Mouse (Mus musculus) C2C12 (cell line): Measurements from ENCODE around the gene Yjefn3. TPM values are rescaled to one million over a fixed set of nuclear protein-coding genes. Genes with fewer than 3 reads are reported as not detected.

Experiments
- H3K27me3 ChIP-seq: one replicate; pipeline ENCODE4 v1.6.1; 2011; ENCODE audit not compliant: control insufficient read depth, insufficient read depth, insufficient read length
- H3K36me3 ChIP-seq: one replicate; pipeline ENCODE4 v1.6.1; 2011; ENCODE audit not compliant: control insufficient read depth, insufficient read depth
- H3K4me3 ChIP-seq: one replicate; pipeline ENCODE4 v1.5.1; 2011; ENCODE audit warnings: mild to moderate bottlenecking, control low read depth; ENCODE audit not compliant: poor library complexity, insufficient read depth, severe bottlenecking
- H3K79me2 ChIP-seq: one replicate; pipeline ENCODE4 v1.6.1; 2011; ENCODE audit not compliant: control insufficient read depth, insufficient read depth
- H3K79me3 ChIP-seq: one replicate; pipeline ENCODE4 v1.6.1; 2011; ENCODE audit warnings: low read depth, control low read depth
- H3ac ChIP-seq: one replicate; pipeline ENCODE3; 2011; ENCODE audit warnings: low read depth; ENCODE audit not compliant: control insufficient read depth, insufficient read length
- CEBPB ChIP-seq: IDR thresholded peaks from one replicate; pipeline ENCODE4 v1.6.1; 2011; ENCODE audit warnings: low read depth, mild to moderate bottlenecking, control low read depth, moderate library complexity
- CTCF ChIP-seq: IDR thresholded peaks from one replicate; pipeline ENCODE4 v1.5.1; 2011; ENCODE audit not compliant: control insufficient read depth, insufficient read depth, insufficient read length
- FOSL1 ChIP-seq: IDR thresholded peaks from one replicate; pipeline ENCODE4 v1.8.0; 2011; ENCODE audit warnings: mild to moderate bottlenecking, low read length; ENCODE audit not compliant: poor library complexity, insufficient read depth, severe bottlenecking
- MAX ChIP-seq: IDR thresholded peaks from one replicate; pipeline ENCODE4 v1.6.1; 2011; ENCODE audit warnings: mild to moderate bottlenecking, control low read depth
- MYOD1 ChIP-seq: IDR thresholded peaks from one replicate; pipeline ENCODE4 v1.6.1; 2011; ENCODE audit warnings: low read depth; ENCODE audit not compliant: control insufficient read depth, insufficient read length
- MYOG ChIP-seq: IDR thresholded peaks from one replicate; pipeline ENCODE4 v1.6.1; 2011; ENCODE audit not compliant: control insufficient read depth, insufficient read length; ENCODE audit errors: extremely low read depth
- USF1 ChIP-seq: IDR thresholded peaks from one replicate; pipeline ENCODE4 v1.6.1; 2011; ENCODE audit warnings: low read depth, mild to moderate bottlenecking, control low read depth, moderate library complexity
- polyA plus RNA-seq: library from polyadenylated mRNA; unstranded; fragments of >200 nt; fragmentation: generic; extraction: Trizol; gene quantifications from one replicate; pipeline ENCODE4 v1.2.1, GENCODE M21; 2012; ENCODE audit warnings: missing spikeins

Yjefn3 gene
- polyA plus RNA-seq, 1 experiment: 2.6 TPM

DNA sequence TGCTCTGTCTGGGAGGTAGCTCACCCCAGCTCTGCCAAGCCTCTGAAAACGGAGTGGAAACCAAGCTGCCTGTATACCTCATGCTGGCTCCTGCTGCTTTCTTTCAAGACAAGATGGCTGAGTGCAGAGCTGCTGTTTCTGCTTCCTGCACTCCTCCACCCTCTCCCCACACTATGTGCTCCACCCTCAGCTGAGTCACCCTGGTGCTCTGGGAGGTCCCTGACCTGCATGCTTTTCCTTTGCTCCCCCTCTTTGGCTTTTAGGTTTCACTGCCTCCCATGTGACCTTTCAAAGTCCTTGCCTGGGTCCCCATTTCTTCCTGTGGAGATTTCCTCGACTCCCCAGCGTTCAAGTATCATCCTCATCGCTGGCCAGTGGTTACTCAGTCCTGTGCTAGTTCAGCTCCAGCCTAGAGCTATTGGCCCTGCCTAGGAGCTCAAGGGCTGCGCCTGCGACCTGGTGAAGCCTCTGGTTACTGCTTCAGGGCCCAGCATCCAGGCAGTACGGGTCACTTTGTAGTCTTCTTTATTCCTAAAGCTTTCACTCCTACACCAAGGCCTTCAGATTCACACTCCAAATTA is 51.5 kb downstream of the Yjefn3 start:
- H3K36me3 ChIP-seq: no peaks in the 10 kb centered on the region
- H3ac ChIP-seq: no peak overlapping the region
- no peaks in the 10 kb centered on the region for H3K79me2 ChIP-seq
- H3K27me3 ChIP-seq: no peaks in the 10 kb centered on the region
- no peak overlapping the region for H3K4me3 ChIP-seq
- TF ChIP-seq MYOD1 (no peak), CTCF (no peak), MYOG (no peak), FOSL1 (no peak), CEBPB (no peak), USF1 (no peak), MAX (no peak)
- H3K79me3 ChIP-seq: no peaks in the 10 kb centered on the region

GRCm38 (mm10) chr8:69849899-69850298 is 52.6 kb downstream of the Yjefn3 start:
- Histone ChIP-seq H3K36me3 (no peaks in the 10 kb centered on the region), H3K79me3 (no peaks in the 10 kb centered on the region), H3K79me2 (no peaks in the 10 kb centered on the region), H3K27me3 (no peaks in the 10 kb centered on the region), H3ac (no peak overlapping the region), H3K4me3 (no peak overlapping the region)
- TF ChIP-seq CEBPB (no peak), MYOD1 (no peak)

DNA sequence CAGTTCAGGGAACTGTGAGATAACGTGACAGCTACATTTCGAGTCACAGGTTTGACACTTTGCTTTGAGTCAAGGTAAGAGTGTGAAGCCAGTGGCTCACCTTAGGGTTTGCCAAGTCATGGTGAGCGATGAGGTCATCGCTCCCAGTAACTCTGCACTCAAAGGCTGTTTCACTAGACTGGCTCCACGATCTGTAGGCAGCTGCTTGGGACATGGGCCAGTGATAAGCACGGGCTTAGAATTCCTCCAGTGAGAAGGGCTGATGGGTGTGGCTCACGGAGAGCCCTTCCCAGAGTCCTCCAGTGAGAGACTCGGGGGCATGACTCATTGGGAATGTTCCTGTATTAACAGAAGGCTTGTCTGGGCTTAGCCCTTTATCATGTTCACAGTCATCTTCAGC is 53.6 kb downstream of the Yjefn3 start:
- H3K27me3 ChIP-seq: no peaks in the 10 kb centered on the region
- no peaks in the 10 kb centered on the region for H3K36me3 ChIP-seq
- no peak overlapping the region for H3K4me3 ChIP-seq
- no peak overlapping the region for H3ac ChIP-seq
- TF ChIP-seq MYOG (no peak), USF1 (no peak), MAX (peak; percentile 74), FOSL1 (no peak), CEBPB (peak; percentile 4), MYOD1 (peak; percentile 24), CTCF (no peak)
- no peaks in the 10 kb centered on the region for H3K79me2 ChIP-seq
- H3K79me3 ChIP-seq: no peaks in the 10 kb centered on the region

DNA sequence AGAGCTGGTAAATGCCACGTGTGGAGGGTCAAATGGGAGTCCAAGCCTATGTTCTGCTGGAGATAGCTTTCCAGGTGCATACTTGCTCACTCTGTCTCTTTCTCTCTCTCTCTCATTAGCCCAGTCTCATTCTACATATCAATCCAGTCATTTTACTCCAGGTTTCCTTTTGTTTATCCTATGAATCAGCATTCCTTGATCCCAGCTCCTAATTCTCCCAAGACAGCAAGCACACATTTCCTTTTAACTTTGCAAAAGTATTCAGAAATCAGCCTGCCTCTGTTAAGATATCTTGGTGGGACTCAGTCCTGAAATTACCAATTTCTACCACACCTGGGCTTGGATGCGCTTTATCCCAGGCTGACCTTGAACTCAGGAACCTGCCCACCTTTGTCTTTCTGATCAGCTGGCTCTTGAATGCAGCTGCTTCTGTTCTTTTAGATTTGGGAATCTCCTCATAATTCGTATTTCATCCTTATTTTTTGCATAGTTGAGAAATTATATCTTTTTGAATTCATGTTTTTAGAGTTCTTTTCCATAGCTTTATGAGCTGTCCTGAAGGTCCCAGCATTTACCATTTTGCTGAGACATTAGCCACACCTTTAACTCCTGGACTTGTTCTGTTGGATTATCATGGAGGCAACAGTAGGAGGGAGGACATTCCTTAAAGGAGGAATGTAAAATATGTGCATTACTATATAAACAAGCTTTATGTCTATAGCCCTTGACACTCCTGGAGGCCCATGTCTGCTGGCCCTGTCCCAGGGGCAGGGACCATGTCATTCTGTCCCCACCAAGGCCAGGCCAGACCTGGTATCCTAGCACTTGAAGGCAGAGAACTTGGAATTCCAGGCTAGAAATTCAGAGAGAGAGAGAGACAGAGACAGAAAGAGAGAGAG is 55.1 kb downstream of the Yjefn3 start:
- H3K4me3 ChIP-seq: no peak overlapping the region
- TF ChIP-seq FOSL1 (no peak), CTCF (no peak), MYOD1 (no peak), CEBPB (no peak), MYOG (no peak), MAX (no peak), USF1 (no peak)
- no peaks in the 10 kb centered on the region for H3K36me3 ChIP-seq
- no peaks in the 10 kb centered on the region for H3K79me2 ChIP-seq
- no peak overlapping the region for H3ac ChIP-seq
- no peaks in the 10 kb centered on the region for H3K79me3 ChIP-seq
- no peaks in the 10 kb centered on the region for H3K27me3 ChIP-seq

Other genes with a start within 250 kb of the Yjefn3 start
- gene Zfp964, start 248.2 kb downstream of the Yjefn3 start, polyA plus RNA-seq: 0.14 TPM
- gene Zfp869, start 192.0 kb downstream of the Yjefn3 start, polyA plus RNA-seq: 5.2 TPM
- gene Zfp963, start 152.7 kb downstream of the Yjefn3 start, polyA plus RNA-seq: 0.42 TPM
- gene Gm20422, start 127.8 kb downstream of the Yjefn3 start, polyA plus RNA-seq: 0.28 TPM
- 36.2 TPM for gene Atp13a1, start 111.5 kb downstream of the Yjefn3 start, polyA plus RNA-seq
- 3.9 TPM for gene Zfp866, start 111.5 kb downstream of the Yjefn3 start, polyA plus RNA-seq
- 6.8 TPM for gene Gmip, start 94.0 kb downstream of the Yjefn3 start, polyA plus RNA-seq
- 1.5 TPM for gene Lpar2, start 80.3 kb downstream of the Yjefn3 start, polyA plus RNA-seq
- 1.6 TPM for gene Pbx4, start 70.2 kb downstream of the Yjefn3 start, polyA plus RNA-seq
- gene Cilp2, start 15.0 kb downstream of the Yjefn3 start, polyA plus RNA-seq: 0.02 TPM
- 0.57 TPM for gene Tssk6, start 528 bp downstream of the Yjefn3 start, polyA plus RNA-seq
- 135 TPM for gene Ndufa13, start 154 bp downstream of the Yjefn3 start, polyA plus RNA-seq
- 59.3 TPM for gene Gatad2a, start 93.7 kb upstream of the Yjefn3 start, polyA plus RNA-seq
- 24.0 TPM for gene Mau2, start 140.0 kb upstream of the Yjefn3 start, polyA plus RNA-seq
- 28.2 TPM for gene Sugp1, start 140.1 kb upstream of the Yjefn3 start, polyA plus RNA-seq
- gene Tm6sf2, start 170.2 kb upstream of the Yjefn3 start, polyA plus RNA-seq: 0.57 TPM
- 1.0 TPM for gene Hapln4, start 180.7 kb upstream of the Yjefn3 start, polyA plus RNA-seq
- not detected for gene Ncan, start 218.2 kb upstream of the Yjefn3 start, polyA plus RNA-seq
- 37.3 TPM for gene Nr2c2ap, start 228.6 kb upstream of the Yjefn3 start, polyA plus RNA-seq
- gene Rfxank, start 236.4 kb upstream of the Yjefn3 start, polyA plus RNA-seq: 7.9 TPM
- gene Borcs8, start 236.8 kb upstream of the Yjefn3 start, polyA plus RNA-seq: 49.8 TPM
- 0.05 TPM for gene Mef2b, start 237.0 kb upstream of the Yjefn3 start, polyA plus RNA-seq